Mouse (Mus musculus) c-Kit-negative CD71-positive TER-119-positive erythroid progenitor cells, embryonic 14.5 days (primary cell): ENCODE data around the gene Ikzf1.

Experiments
- DNase-seq: peaks from one replicate; pipeline ENCODE4 v3.0.0-alpha.2; 2013; ENCODE audit warnings: low read depth, low spot score

Ikzf1 gene

DNA sequence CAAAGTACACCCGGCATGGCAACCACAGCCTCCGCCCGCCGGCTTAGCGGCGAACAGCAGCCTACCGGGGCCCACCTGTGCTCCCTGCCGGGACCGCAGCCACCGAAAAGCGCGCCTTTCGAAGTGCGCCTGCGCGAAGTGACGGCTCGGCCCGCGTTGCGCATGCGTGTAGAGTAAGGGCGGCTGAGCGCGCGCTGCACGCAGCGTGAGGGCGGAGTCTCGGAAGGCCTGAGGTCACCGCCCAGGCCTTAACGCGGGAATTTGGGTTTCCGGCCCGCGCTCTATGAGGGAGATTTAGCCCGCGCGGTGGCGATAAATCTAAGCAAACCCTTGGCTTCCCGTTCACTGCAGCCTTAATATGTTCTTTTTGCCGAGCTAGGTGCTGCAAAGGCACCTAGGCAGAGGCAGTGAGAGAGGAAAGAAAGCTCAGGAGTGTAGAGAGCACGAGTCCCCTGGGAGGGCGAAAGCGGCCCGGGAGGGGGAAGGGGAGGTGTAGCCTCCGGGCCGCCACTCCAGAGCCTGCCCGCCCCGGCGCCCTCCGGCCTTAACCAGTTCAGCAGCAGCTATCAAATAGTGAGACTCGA is 124.1 kb downstream of the Ikzf1 start, which contains the start of gene Fignl1:
TSS of gene Fignl1 (minus strand) at position 143 of the 584 bp plus-strand sequence.
- DNase-seq = peak; percentile 98

DNA sequence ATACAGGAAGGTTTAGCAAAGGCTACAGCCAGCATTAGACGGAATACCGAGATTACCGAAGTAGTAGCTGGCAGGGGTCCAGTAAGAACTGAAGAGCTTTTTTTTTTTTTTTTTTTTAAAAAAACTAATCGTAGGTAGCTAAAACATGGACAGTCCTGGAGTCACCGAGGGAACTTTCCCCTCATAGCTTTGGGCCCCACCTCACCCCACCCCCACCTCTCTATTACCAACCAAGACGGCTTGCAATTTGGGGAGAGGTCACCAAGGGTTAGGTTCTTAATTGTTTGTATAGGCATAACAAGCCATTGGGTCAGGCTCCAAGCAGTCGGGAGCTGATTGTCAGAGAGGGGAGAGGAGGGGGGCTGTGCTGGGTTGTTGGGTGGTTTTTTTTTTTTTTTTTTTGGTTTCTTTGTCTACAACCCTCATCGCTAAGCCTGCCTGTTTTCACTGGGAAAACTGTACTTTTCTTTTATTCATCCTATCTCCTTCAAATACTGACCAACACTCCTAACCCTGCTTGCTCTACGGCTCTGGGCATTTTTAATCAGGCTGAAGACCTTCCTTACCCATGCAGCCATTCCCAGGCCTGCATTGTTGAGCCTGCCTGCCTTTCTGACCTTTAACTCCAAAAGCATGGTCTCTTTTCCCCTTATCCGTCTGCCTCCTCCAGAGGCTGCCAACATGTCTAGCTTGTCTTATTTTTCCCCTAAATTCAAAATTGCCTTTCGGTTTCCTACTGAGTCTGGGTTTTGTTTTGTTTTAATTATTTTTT is 124.8 kb downstream of the Ikzf1 start:
- DNase-seq = no peak

DNA sequence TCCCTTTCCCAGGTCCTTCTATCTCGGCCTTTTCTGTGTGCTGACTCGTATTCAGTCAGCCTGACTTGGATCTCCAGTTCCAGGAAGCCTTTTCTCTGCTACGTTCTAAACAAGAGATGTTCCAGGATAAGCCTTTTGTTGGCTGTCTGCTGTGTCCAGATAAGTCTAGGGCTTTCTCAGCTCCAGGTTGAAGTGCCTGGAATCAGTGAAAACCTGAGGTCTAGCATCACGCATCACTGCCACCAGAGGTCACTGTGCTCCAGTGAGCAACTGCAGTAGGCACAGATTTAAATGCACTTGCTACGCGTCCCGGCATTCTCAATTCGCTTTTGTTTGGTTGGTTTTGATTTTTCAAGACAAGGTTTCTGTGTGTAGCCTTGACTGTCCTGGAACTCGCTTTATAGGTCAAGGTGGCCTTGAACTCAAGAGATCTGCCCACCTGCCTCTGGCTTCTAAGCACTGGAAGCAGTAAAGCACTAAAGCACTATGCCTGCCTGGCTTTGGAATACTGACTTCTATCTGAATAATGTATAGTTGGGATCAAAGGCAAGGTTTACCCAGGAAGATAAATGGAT is 127.2 kb downstream of the Ikzf1 start:
- DNase-seq = peak; percentile 88

DNA sequence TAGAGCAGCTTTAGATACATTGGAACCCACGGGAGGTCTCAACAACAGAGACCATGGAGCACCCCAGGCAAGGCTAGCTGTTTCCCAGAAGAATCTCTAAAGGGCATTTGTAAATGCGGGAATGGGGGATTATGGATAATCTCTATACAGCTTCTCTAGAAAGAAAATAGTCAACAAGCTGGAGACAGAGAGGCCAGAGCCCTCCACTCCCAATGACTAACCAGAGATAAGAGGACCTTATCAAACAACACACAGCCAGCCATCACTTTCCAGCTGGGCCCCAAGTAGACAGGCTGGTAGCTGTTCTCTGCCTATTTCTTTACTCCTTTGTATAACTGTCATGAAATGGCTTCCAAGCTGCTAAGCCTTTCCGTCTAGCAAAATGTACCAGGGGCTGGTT is 130.9 kb downstream of the Ikzf1 start:
- peak; percentile 68 for DNase-seq

DNA sequence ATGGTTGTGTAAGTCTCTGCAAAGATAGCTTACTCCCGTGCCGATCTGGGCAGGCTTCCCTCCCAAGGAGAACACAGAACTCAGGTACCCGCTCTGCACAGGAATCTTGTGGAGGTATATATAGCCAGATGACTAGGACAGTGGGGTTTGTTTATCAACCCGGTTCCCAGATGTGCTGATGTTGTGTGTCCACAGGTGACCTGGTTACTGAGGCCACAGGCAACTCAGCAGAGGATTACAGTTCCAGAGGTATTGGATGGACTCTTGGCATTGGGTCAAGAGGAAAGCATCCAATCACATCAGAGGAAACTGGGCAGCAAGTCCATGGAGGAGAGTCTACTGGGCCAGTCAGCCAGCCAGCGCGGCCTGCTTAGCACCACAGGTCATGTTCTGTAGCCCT is 134.0 kb downstream of the Ikzf1 start:
- DNase-seq = no peak

DNA sequence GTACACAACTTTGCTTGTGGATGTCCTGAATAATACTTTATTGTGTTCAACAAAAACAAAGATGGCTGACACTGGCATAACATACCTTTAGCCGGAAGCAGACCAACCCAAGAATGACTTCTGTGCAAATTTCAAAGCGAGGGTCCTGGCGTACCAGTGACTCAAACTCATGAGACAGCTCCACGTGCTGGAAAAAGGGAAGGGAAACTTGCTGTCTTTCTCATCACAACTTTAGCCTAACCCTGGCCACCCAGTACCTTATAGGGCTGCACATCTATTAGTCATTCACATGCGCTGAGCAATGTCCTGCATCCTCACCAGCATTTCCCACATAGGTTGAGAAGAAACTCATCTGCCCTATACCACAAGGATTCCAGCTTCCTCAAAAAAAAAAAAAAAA is 134.4 kb downstream of the Ikzf1 start:
- DNase-seq = no peak

DNA sequence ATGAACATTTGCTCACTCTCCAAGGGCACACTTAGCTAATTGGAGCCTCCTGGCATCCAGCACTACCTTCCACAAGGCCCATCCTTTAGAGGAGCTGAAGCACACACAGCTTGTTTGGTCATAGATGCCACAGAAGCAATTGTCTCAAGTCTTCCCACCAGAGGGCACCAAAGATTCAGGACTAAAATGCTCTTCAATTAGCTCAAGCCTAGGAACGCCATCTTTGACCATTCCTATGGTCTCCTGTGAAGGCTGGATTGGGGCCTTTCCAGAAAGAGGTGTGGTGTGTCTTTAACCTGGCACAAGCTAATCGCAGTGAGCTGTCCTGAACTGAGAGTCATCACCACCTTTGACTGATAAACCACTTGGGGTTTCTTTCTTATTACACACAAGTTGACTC is 135.4 kb downstream of the Ikzf1 start:
- DNase-seq = peak; percentile 95

DNA sequence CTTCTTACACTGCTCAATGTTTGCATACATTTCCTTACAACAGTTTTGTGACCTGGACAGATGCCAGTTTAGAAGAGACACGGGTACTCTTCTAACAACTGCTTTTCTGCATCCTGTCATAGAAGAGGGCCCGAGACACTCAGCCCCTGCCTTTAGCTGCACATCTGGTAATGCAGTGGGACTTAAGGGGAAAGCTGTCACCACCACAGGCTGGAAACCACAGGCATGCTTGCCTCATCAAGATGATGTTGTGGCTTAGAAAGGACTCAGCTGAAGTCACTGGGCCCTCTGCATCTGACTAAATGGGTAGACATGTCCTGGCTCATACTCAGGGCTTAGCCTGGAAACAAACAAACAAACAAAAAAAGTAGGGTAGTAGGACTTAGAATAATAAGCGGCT is 135.9 kb downstream of the Ikzf1 start:
- no peak for DNase-seq

DNA sequence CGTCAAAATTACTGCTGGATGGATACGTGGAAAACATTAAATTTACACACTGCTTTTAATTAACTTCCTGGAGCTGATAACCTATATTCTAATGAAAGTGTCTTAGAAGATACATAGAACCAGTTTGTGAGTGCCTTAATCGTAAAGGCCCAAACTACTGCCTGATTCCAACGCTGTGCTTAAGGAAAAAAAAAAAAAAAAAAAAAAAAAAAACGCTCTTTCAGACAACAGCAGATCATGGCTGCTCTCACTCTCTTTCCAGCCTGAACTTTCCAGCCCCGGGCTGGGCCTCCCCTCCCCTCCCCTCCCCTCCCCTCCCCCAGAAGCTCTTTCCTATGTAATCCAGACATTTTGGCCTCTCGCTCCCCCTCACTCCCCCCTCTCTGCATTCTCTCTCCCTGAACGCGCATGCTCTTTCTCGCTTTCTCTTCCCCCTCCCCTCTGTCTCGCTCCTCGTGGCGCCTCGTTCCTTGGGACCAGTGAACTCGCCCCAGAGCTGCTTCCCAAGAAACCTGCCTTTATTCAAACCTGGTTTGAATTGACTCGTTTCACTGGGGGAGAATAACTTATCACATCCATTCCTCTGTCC is 136.7 kb downstream of the Ikzf1 start:
- no peak for DNase-seq
